Mouse (Mus musculus) B cell, adult 62 days (primary cell): ENCODE data around the gene Lmntd1. TPM values are rescaled to one million over a fixed set of nuclear protein-coding genes. Genes with fewer than 3 reads are reported as not detected.

ENCODE experiments used
- total RNA-seq: library from RNA; stranded (reverse); gene quantifications from 4 replicates; pipeline ENCODE4 v1.2.4, GENCODE M21; 2023

The Lmntd1 gene
- 0.33 to 1.1 TPM (median 0.43 TPM) in 3 of 4 replicates, not detected in the other for total RNA-seq

GRCm38 (mm10) chr6:145614219-145614618, at the start of gene Lmntd1:
Gene Lmntd1, minus strand, starts transcription at chr6:145614319.

DNA sequence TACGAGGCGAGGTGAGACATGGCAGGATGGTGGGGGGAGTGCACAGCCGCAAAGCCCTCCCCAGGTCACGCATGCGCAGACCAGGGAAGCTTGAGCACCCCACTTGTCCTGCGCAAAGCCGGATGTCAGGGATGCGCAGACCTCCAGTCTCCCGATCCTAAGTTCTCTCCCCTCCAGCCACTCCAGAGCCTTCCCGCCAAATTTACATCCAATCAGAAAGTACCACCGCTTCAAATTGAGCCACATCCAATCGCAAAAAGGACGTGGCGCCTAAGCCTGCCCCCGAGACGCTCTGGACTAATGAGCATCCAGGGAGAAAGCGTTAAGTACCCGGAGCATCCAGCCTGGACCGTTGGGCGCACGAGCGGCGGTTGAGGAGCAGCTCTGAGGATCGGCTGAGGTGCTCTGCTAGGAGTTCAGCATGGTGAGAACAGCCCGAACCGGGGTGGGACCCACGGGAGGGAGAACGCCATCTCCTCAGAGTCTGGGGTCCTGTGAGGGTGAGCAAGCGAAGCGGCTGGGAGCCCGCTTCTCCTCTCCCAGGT, 1.6 kb upstream of the Lmntd1 start, which contains the start of gene Tuba3b:
Tuba3b (plus strand) TSS at position 92 of the 545 bp plus-strand sequence.

Other genes with a start within 250 kb of the Lmntd1 start
- gene Tuba3b, start 1.4 kb upstream of the Lmntd1 start, total RNA-seq = not detected in 4 replicates
- gene Rassf8, start 132.4 kb upstream of the Lmntd1 start, total RNA-seq = 0.39 to 1.1 TPM (median 0.94 TPM) in 4 replicates